Mouse (Mus musculus) ES-E14 (cell line): ENCODE data around the gene Acadl. TPM values are rescaled to one million over a fixed set of nuclear protein-coding genes. Genes with fewer than 3 reads are reported as not detected.

Experiments used
- DNase-seq: peaks from one replicate; pipeline ENCODE4 v3.0.0-alpha.2; 2013; ENCODE audit warnings: low read depth, low spot score
- H3K27ac ChIP-seq: 2 replicates; pipeline ENCODE4 v1.5.1; 2012; ENCODE audit warnings: low read depth, mild to moderate bottlenecking, low read length, moderate library complexity, mixed read lengths; ENCODE audit not compliant: poor library complexity, insufficient read depth, severe bottlenecking
- H3K36me3 ChIP-seq: 2 replicates; pipeline ENCODE4 v1.6.1; 2012; ENCODE audit warnings: mild to moderate bottlenecking, low read length, moderate library complexity, mixed read lengths; ENCODE audit not compliant: control insufficient read depth, poor library complexity, insufficient read depth, severe bottlenecking
- H3K4me1 ChIP-seq, 2 experiments: fragments of 150-350 bp in 1 of 2; sonication (generic) in 1 of 2; 2 replicates each; pipeline ENCODE4 v1.6.1; 2012; ENCODE audit warnings: low read length in 2 of 2, mild to moderate bottlenecking in 1 of 2, mixed read lengths in 1 of 2; ENCODE audit not compliant: control insufficient read depth in 2 of 2, insufficient read depth in 2 of 2, poor library complexity in 1 of 2
- H3K4me3 ChIP-seq, 2 experiments: fragments of 150-350 bp in 1 of 2; sonication (generic) in 1 of 2; 2 replicates each; pipeline ENCODE4 v1.5.1; 2012; ENCODE audit warnings: low read length in 2 of 2, low read depth in 1 of 2, mild to moderate bottlenecking in 1 of 2, mixed read lengths in 1 of 2; ENCODE audit not compliant: insufficient read depth in 1 of 2, poor library complexity in 1 of 2, severe bottlenecking in 1 of 2
- H3K9ac ChIP-seq: 2 replicates; pipeline ENCODE4 v1.6.1; 2012; ENCODE audit warnings: low read depth, mild to moderate bottlenecking, low read length, mixed read lengths; ENCODE audit not compliant: poor library complexity, insufficient read depth, severe bottlenecking
- H3K9me3 ChIP-seq: fragments of 150-350 bp; sonication (generic); 2 replicates; pipeline ENCODE4 v1.6.1; 2012; ENCODE audit warnings: low read depth, mild to moderate bottlenecking, low read length; ENCODE audit not compliant: control insufficient read depth, insufficient read depth
- CHD2 ChIP-seq: IDR thresholded peaks from 2 replicates; pipeline ENCODE4 v1.6.1; 2014; ENCODE audit warnings: mild to moderate bottlenecking, low read depth, low read length, inconsistent platforms
- HCFC1 ChIP-seq: IDR thresholded peaks from 2 replicates; pipeline ENCODE4 v1.6.1; 2012; ENCODE audit warnings: low read length, inconsistent platforms, borderline replicate concordance; ENCODE audit not compliant: insufficient read depth
- MAFK ChIP-seq: IDR thresholded peaks from 2 replicates; pipeline ENCODE4 v1.6.1; 2014; ENCODE audit warnings: mild to moderate bottlenecking, low read depth, low read length, inconsistent platforms; ENCODE audit not compliant: insufficient read depth
- ZC3H11A ChIP-seq: IDR thresholded peaks from 2 replicates; pipeline ENCODE4 v1.6.1; 2012; ENCODE audit warnings: low read depth, mild to moderate bottlenecking, inconsistent platforms, low read length, borderline replicate concordance
- ZNF384 ChIP-seq: IDR thresholded peaks from 2 replicates; pipeline ENCODE4 v1.6.1; 2012; ENCODE audit warnings: low read depth, low read length, inconsistent platforms
- in situ Hi-C, 2 experiments: fragments of 600-800 bp; cut with MboI; formaldehyde crosslinking; loops; one replicate each; pipeline ENCODE4 v1.15.1; 2025; ENCODE audit warnings: low sequenced_read_pairs in 2 of 2, inconsistent platforms in 1 of 2; ENCODE audit not compliant: unreplicated experiment in 2 of 2
- total RNA-seq: library from RNA; depleted of rRNA; stranded (reverse); fragments of 300-350 nt; gene quantifications from 2 replicates; pipeline ENCODE4 v1.2.3, GENCODE M21; 2012

Gene Acadl
- total RNA-seq, 1 experiment = 4.9 TPM

GRCm38 (mm10) chr1:66887175-66887574 lies 24.1 kb upstream of the Acadl start:
- no peak for DNase-seq
- H3K27ac ChIP-seq = no peak overlapping the region
- TF ChIP-seq MAFK = peak; percentile 84
- TF ChIP-seq ZNF384 = no peak
- TF ChIP-seq CHD2 = no peak
- no peak for TF ChIP-seq HCFC1
- TF ChIP-seq ZC3H11A = no peak
- no peak overlapping the region for H3K9ac ChIP-seq
- in situ Hi-C loops = no loop called here
- no peaks in the 10 kb centered on the region for H3K36me3 ChIP-seq
- H3K9me3 ChIP-seq = no peaks in the 10 kb centered on the region
- no peaks in the 10 kb centered on the region for H3K4me1 ChIP-seq
- no peak overlapping the region for H3K4me3 ChIP-seq

- Histone ChIP-seq H3K9me3 (no peaks in the 10 kb centered on the region), H3K4me3 (no peak overlapping the region), H3K9ac (no peak overlapping the region), H3K4me1 (no peaks in the 10 kb centered on the region), H3K27ac (no peak overlapping the region), H3K36me3 (no peaks in the 10 kb centered on the region)
- DNase-seq = no peak
- TF ChIP-seq HCFC1 = no peak
- TF ChIP-seq ZNF384 = no peak
- TF ChIP-seq ZC3H11A = no peak
- TF ChIP-seq MAFK = no peak
- no peak for TF ChIP-seq CHD2
- in situ Hi-C loops = no loop called here
Observed at GRCm38 (mm10) chr1:66880217-66880616, 17.1 kb upstream of the Acadl start.

- Histone ChIP-seq H3K4me1 (no peaks in the 10 kb centered on the region), H3K9me3 (no peaks in the 10 kb centered on the region), H3K36me3 (no peaks in the 10 kb centered on the region), H3K27ac (no peak overlapping the region), H3K9ac (no peak overlapping the region), H3K4me3 (no peak overlapping the region)
- TF ChIP-seq CHD2 (no peak), HCFC1 (no peak), ZNF384 (no peak), ZC3H11A (no peak), MAFK (no peak)
- in situ Hi-C loops = no loop called here
- no peak for DNase-seq
Observed at GRCm38 (mm10) chr1:66874740-66875139, 11.7 kb upstream of the Acadl start.

GRCm38 (mm10) chr1:66871591-66871990 lies 8.5 kb upstream of the Acadl start:
- H3K36me3 ChIP-seq = no peaks in the 10 kb centered on the region
- in situ Hi-C loops = no loop called here
- no peaks in the 10 kb centered on the region for H3K9me3 ChIP-seq
- no peak overlapping the region for H3K27ac ChIP-seq
- TF ChIP-seq ZC3H11A = no peak
- no peak for TF ChIP-seq HCFC1
- TF ChIP-seq CHD2 = no peak
- no peak for TF ChIP-seq MAFK
- TF ChIP-seq ZNF384 = no peak
- H3K9ac ChIP-seq = no peak overlapping the region
- DNase-seq = no peak
- H3K4me3 ChIP-seq = no peak overlapping the region
- no peaks in the 10 kb centered on the region for H3K4me1 ChIP-seq

GRCm38 (mm10) chr1:66865633-66866032 lies 2.6 kb upstream of the Acadl start:
- TF ChIP-seq CHD2 (no peak), HCFC1 (no peak), ZNF384 (no peak), MAFK (no peak), ZC3H11A (no peak)
- H3K9ac ChIP-seq = no peak overlapping the region

More at GRCm38 (mm10) chr1:66865633-66866032, 2.6 kb upstream of the Acadl start:
- no peak for DNase-seq
- H3K4me1 ChIP-seq = no peaks in the 10 kb centered on the region
- H3K9me3 ChIP-seq = no peaks in the 10 kb centered on the region
- no peaks in the 10 kb centered on the region for H3K36me3 ChIP-seq
- H3K27ac ChIP-seq = no peak overlapping the region
- in situ Hi-C loops = no loop called here
- no peak overlapping the region for H3K4me3 ChIP-seq
